Mouse (Mus musculus) cerebellum, postnatal 10 days (tissue): ENCODE data around the gene Hist1h2ad.
"Not testable (repeated sequence)": the region's sequence is repeated elsewhere in the genome, so short reads cannot be mapped to it uniquely, and the experiment has no call there.

Source experiments
- DNase-seq, 2 experiments: peaks; one replicate each; pipeline ENCODE4 v3.0.0; 2021; ENCODE audit warnings: mixed read lengths in 2 of 2

Hist1h2ad gene

GRCm38 (mm10) chr13:23573898-23574524 lies at the start of gene Hist1h2ad, which contains the start of gene Hist1h2bf:
Gene Hist1h2ad, plus strand, starts transcription at chr13:23574381.
Gene Hist1h2bf, minus strand, starts transcription at chr13:23574196.
- peak; percentile 92 to 93 for DNase-seq

- DNase-seq, result peak; percentile 89
Observed at GRCm38 (mm10) chr13:23524654-23525053, 49.5 kb upstream of the Hist1h2ad start.

- DNase-seq, result no peak
Observed at GRCm38 (mm10) chr13:23525901-23526300, 48.3 kb upstream of the Hist1h2ad start.

- DNase-seq, result peak; percentile 96 to 98
Observed at GRCm38 (mm10) chr13:23526312-23526711, 47.9 kb upstream of the Hist1h2ad start.

GRCm38 (mm10) chr13:23529005-23529404 lies 45.2 kb upstream of the Hist1h2ad start:
- DNase-seq, result no peak

- no peak for DNase-seq
Observed at GRCm38 (mm10) chr13:23529480-23530165, 44.6 kb upstream of the Hist1h2ad start.

- DNase-seq, result peak; percentile 65 to 81
Observed at GRCm38 (mm10) chr13:23530181-23530900, 43.8 kb upstream of the Hist1h2ad start.

GRCm38 (mm10) chr13:23530901-23531875 lies 43.0 kb upstream of the Hist1h2ad start, which contains the start of gene Hist1h4h:
Gene Hist1h4h, plus strand, starts transcription at chr13:23531050.
- peak; percentile 99 to 100 for DNase-seq

GRCm38 (mm10) chr13:23532262-23533075 lies 41.7 kb upstream of the Hist1h2ad start:
- no peak for DNase-seq

- DNase-seq, result peak; percentile 84 to 85
Observed at GRCm38 (mm10) chr13:23533560-23534367, 40.4 kb upstream of the Hist1h2ad start, which contains the start of gene Hist1h2af. Gene Hist1h2af, plus strand, starts transcription at chr13:23533906.

- DNase-seq, result no peak
Observed at GRCm38 (mm10) chr13:23534368-23535131, 39.6 kb upstream of the Hist1h2ad start.

- peak; percentile 93 to 94 for DNase-seq
Observed at GRCm38 (mm10) chr13:23535137-23536075, 38.8 kb upstream of the Hist1h2ad start, which contains the start of gene Hist1h3g. Gene Hist1h3g, plus strand, starts transcription at chr13:23535422.

GRCm38 (mm10) chr13:23536076-23536822 lies 37.9 kb upstream of the Hist1h2ad start:
- DNase-seq, result no peak

- no peak for DNase-seq
Observed at GRCm38 (mm10) chr13:23537006-23537710, 37.0 kb upstream of the Hist1h2ad start.

- no peak for DNase-seq
Observed at GRCm38 (mm10) chr13:23538249-23538648, 35.9 kb upstream of the Hist1h2ad start.

GRCm38 (mm10) chr13:23539821-23540220 lies 34.4 kb upstream of the Hist1h2ad start:
- DNase-seq, result not testable (repeated sequence)

- no peak for DNase-seq
Observed at GRCm38 (mm10) chr13:23541497-23541896, 32.7 kb upstream of the Hist1h2ad start.
